Mouse (Mus musculus) embryonic facial prominence, embryonic 12.5 days (tissue): Measurements from ENCODE around the gene Kctd13. TPM values are rescaled to one million over a fixed set of nuclear protein-coding genes. Genes with fewer than 3 reads are reported as not detected.
A peak's percentile ranks its signal among the peaks of the same experiment; 100 is the strongest.
"Not testable (repeated sequence)": the region's sequence is repeated elsewhere in the genome, so short reads cannot be mapped to it uniquely, and the experiment has no call there.

ENCODE experiments used
- ATAC-seq: fragments of 200-750 bp; cut with Nextera tagmentation; 2 replicates; pipeline ENCODE4 v1.8.0; 2017; ENCODE audit not compliant: insufficient number of reproducible peaks, insufficient read depth, low FRiP score, low TSS enrichment
- H3K27ac ChIP-seq: fragments of 300-500 bp; sonication (generic); 2 replicates; pipeline ENCODE4 v1.5.1; 2016; ENCODE audit warnings: mild to moderate bottlenecking
- H3K27me3 ChIP-seq: fragments of 300-500 bp; sonication (generic); 2 replicates; pipeline ENCODE4 v1.6.1; 2016; ENCODE audit warnings: mild to moderate bottlenecking, moderate library complexity
- H3K36me3 ChIP-seq: fragments of 300-500 bp; sonication (generic); 2 replicates; pipeline ENCODE4 v1.6.1; 2016; ENCODE audit warnings: mild to moderate bottlenecking
- H3K4me1 ChIP-seq: fragments of 300-500 bp; sonication (generic); 2 replicates; pipeline ENCODE4 v1.6.1; 2016
- H3K4me2 ChIP-seq: fragments of 300-500 bp; sonication (generic); replicated peaks from 2 replicates; pipeline ENCODE4 v1.6.1; 2016; ENCODE audit warnings: mild to moderate bottlenecking, moderate library complexity
- H3K4me3 ChIP-seq: fragments of 300-500 bp; sonication (generic); 2 replicates; pipeline ENCODE4 v1.5.1; 2016; ENCODE audit warnings: mild to moderate bottlenecking
- H3K9ac ChIP-seq: fragments of 300-500 bp; sonication (generic); 2 replicates; pipeline ENCODE4 v1.6.1; 2016; ENCODE audit warnings: mild to moderate bottlenecking, moderate library complexity
- H3K9me3 ChIP-seq: fragments of 300-500 bp; sonication (generic); 2 replicates; pipeline ENCODE4 v1.6.1; 2016; ENCODE audit warnings: mild to moderate bottlenecking, moderate library complexity
- WGBS: fragments of 180-500 bp; shearing (Covaris S2); methylation state at CpG from one replicate; pipeline ENCODE4 v1.1.7; 2016; 5-methylcytosine and 5-hydroxymethylcytosine counted together
- polyA plus RNA-seq: library from polyadenylated mRNA; unstranded; fragments of >200 nt; fragmentation: Nextera tagmentation; extraction: Ambion mirVana; gene quantifications from 2 replicates; pipeline ENCODE4 v1.2.1, GENCODE M21; 2016

Kctd13 gene
- polyA plus RNA-seq: 20.6 and 25.0 TPM in 2 replicates

DNA sequence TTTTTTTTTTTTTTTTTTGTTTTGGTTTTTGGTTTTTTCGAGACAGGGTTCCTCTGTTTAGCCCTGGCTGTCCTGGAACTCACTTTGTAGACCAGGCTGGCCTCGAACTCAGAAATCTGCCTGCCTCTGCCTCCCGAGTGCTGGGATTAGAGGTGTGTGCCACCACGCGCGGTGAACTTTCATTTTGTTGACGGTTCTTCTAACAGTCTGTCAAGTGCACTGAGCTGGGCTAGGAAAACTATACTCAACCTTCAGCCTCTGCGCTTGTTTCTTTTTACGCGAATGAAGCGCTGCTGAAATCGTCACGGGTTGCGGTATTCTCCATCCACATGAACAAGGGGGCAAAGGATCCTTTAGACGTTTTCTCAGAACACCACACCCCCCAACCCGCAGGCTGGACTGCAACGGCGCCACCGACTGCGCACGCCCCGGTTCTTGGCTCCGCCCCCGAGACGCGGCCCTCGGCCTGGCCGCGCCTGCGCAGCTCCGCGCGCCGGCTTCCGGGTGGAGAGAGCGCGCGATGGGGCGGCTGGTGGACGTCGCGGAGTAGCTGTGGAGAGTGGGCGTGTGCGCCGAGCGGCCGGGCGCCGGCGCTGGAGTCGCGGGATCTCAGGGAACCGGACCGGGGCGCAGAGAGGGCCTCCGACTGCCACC, at the start of gene Kctd13:
TSS of gene Kctd13 (plus strand) at position 496 of the 654 bp plus-strand sequence.
- H3K4me1 ChIP-seq: peaks cover 11% of the 10 kb centered on the region
- H3K27ac ChIP-seq: peak within 1 kb of the TSS; percentile 73
- H3K4me3 ChIP-seq: peak within 1 kb of the TSS; percentile 63
- peak within 1 kb of the TSS; percentile 69 for H3K9ac ChIP-seq
- H3K36me3 ChIP-seq: peaks cover 16% of the 10 kb centered on the region
- H3K27me3 ChIP-seq: no peaks in the 10 kb centered on the region
- H3K9me3 ChIP-seq: no peaks in the 10 kb centered on the region
- WGBS: 6% methylated on average over 56 of the region's 56 CpGs
- peak within 1 kb of the TSS; percentile 81 for H3K4me2 ChIP-seq
- ATAC-seq: peak; percentile 96

DNA sequence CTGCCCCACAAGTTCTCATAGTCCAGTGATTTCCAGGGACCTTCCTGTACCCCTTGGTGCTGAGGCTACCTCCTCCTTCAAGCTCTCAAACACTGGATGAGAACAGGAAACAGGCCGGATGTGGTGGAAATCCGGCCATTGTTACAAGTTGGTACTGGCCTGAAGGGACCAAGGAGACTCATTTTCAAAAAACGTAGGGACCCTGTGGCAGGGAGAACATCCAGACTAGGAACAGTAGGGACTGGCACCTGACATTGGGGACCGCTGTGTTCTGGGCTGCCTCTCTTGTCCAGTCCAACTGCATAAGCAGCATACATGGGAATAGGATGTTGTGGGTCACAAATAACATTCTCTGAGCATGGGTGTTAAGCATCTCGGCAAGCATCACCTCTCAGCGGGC, 47.6 kb upstream of the Kctd13 start:
- H3K4me1 ChIP-seq: peaks cover 23% of the 10 kb centered on the region
- H3K36me3 ChIP-seq: peaks cover 45% of the 10 kb centered on the region
- H3K27me3 ChIP-seq: no peaks in the 10 kb centered on the region
- no peak overlapping the region for H3K9ac ChIP-seq
- no peaks in the 10 kb centered on the region for H3K9me3 ChIP-seq
- no peak overlapping the region; the same call in 1 of the 2 replicates for H3K4me2 ChIP-seq
- WGBS: 81% methylated on average over 6 of the region's 6 CpGs
- H3K4me3 ChIP-seq: no peak overlapping the region
- H3K27ac ChIP-seq: no peak overlapping the region
- ATAC-seq: no peak

DNA sequence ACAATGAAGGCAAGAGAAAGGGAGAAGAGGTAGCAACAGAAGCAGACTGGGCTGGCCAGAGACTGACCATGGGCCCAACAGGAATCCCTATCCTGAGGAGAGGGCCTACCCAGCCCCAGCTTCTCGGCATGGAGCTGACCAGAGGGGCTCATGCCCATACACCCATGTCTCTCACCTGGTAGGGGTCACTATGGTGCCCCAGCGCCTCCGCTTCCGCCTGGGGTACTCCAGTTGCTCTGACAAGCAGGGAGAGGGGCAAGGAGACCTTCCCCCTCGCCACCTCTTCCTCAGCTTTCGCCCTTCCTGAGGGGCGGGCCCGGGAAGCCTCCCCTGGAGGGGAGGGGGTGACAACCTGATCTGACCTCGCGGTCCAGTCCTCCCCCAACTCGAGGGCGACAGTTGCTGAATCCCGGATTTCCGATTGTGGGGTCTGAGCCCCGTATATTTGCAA, 44.9 kb upstream of the Kctd13 start:
- no peaks in the 10 kb centered on the region for H3K9me3 ChIP-seq
- ATAC-seq: no peak
- H3K27ac ChIP-seq: peak overlapping the region; percentile 93
- peaks cover 18% of the 10 kb centered on the region for H3K36me3 ChIP-seq
- under 1% methylated on average over 15 of the region's 15 CpGs for WGBS
- peaks cover 23% of the 10 kb centered on the region for H3K4me1 ChIP-seq
- H3K4me2 ChIP-seq: peak overlapping the region; percentile 84
- no peaks in the 10 kb centered on the region for H3K27me3 ChIP-seq
- peak overlapping the region; percentile 78 for H3K9ac ChIP-seq
- H3K4me3 ChIP-seq: peak overlapping the region; percentile 63

DNA sequence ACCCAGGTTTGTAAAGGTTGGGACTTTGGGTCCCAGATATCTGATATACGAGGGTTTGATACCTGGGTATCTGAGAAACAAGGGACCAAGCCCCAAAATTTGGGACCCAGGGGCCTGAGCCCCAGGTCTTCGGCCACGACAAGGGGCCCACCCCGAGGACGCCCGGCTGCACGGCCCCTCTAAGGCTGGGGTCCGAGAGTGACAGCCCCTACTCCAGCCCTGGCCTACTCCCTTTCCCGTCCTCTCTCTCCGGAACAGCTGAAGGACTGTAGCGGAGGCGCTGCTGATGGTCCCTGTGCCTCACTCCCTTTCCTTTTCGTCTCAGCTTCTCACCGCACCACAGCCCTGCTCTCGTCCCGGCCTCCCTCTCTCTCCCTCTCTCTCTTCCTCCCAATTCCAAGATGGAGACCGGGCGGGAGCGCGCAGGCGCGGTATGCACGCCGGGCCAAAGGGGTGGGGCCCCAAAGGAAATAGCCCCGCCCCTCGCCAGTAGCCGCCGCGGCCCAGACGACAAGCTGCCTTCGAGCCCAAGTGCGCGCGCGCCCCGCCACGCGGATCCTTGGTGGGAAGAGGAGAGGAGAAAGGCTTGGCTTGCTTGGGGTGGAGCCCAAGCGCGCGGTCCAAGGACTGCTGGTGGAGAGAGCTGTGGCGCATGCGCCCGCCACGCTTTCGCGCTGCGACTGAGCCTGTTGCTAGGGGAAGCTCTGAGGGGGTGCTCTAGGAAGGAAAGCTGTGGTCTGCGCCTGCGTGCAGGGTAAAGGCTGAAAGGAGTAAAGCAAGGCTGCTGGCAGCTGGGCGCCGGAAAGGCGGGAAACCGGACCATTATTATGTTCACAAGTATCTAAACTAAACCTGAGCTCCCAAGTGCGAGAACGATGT, 44.2 kb upstream of the Kctd13 start, which contains the start of gene Taok2:
TSS of gene Taok2 (minus strand) at position 418 of the 879 bp plus-strand sequence.
- ATAC-seq: peak; percentile 98
- Histone ChIP-seq H3K9ac (peak within 1 kb of the TSS; percentile 78), H3K4me3 (peak within 1 kb of the TSS; percentile 63), H3K4me1 (peaks cover 23% of the 10 kb centered on the region), H3K4me2 (peak within 1 kb of the TSS; percentile 84), H3K27me3 (no peaks in the 10 kb centered on the region), H3K36me3 (peaks cover 10% of the 10 kb centered on the region), H3K9me3 (no peaks in the 10 kb centered on the region), H3K27ac (peak within 1 kb of the TSS; percentile 93)
- under 1% methylated on average over 56 of the region's 56 CpGs for WGBS

DNA sequence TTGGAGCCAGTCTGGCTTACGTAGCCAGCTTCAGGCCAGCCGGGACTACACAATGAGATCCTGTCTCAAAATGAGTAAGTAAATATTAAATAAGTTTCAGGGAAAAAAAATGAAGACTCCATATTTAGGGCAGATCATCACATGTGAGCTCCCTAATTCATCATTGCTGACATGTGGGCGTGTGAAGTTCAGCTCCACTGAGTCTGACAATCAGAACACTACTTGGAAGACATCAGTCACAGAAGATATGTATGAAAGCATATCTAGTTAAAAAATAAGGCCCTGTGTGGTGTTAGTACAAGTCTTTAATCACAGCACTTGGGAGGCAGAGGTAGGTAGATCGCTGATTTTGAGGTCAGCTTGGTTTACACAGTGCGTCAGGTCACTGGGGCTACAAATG, 41.4 kb upstream of the Kctd13 start:
- Histone ChIP-seq H3K4me1 (peaks cover 10% of the 10 kb centered on the region), H3K27ac (no peak overlapping the region), H3K9ac (no peak overlapping the region), H3K36me3 (no peaks in the 10 kb centered on the region; the same call in 1 of the 2 replicates), H3K4me3 (no peak overlapping the region), H3K4me2 (no peak overlapping the region), H3K9me3 (no peaks in the 10 kb centered on the region), H3K27me3 (no peaks in the 10 kb centered on the region)
- 86% methylated on average over 5 of the region's 5 CpGs for WGBS
- no peak for ATAC-seq

DNA sequence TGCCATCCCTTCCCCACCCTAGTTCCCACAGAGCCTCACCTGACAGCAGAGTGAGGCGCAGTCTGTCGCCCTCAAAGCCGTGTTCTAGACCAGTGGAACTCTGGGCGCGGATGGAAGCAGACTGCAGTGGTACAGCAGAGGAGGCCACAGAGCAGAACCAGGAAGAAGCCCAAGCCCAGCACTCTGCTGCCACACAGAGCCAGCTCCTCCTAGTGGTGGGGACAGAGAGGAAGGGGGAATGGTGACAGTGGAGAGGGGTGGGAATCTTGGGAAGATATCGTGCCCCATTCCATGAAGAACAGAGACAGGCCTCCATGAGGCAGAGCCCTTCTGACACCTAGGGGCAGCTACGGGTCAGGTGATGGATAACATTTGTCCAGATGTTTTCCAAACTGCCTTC, 39.8 kb upstream of the Kctd13 start:
- Histone ChIP-seq H3K9ac (no peak overlapping the region), H3K36me3 (no peaks in the 10 kb centered on the region; the same call in 1 of the 2 replicates), H3K27ac (no peak overlapping the region), H3K4me1 (no peaks in the 10 kb centered on the region), H3K4me3 (no peak overlapping the region), H3K27me3 (no peaks in the 10 kb centered on the region), H3K4me2 (no peak overlapping the region), H3K9me3 (no peaks in the 10 kb centered on the region)
- WGBS: 47% methylated on average over 7 of the region's 7 CpGs
- no peak for ATAC-seq

DNA sequence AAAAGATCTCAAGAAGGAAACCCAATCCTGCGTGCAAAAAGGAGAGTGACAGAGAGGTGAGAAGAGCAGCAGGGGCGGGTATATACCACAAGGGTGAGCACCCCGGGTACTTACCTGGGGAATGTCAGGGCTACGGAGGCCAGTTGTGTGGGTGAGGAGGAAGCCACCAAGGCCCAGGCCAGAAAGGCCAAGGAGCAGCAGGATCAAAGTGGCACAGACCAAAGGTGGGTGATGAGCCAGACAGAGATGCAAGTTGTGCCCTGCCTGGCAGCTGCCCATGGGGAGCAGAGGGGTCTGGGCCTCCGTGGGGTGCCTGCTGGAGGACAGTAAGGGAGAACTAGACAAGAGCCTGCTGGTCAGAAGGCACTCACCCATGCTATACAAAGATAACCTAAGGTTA, 31.8 kb upstream of the Kctd13 start:
- 87% methylated on average over 5 of the region's 5 CpGs for WGBS
- Histone ChIP-seq H3K4me3 (no peak overlapping the region), H3K36me3 (no peaks in the 10 kb centered on the region), H3K27ac (no peak overlapping the region), H3K4me2 (no peak overlapping the region), H3K27me3 (no peaks in the 10 kb centered on the region), H3K9ac (no peak overlapping the region), H3K9me3 (no peaks in the 10 kb centered on the region), H3K4me1 (peaks cover 6% of the 10 kb centered on the region)
- ATAC-seq: no peak

DNA sequence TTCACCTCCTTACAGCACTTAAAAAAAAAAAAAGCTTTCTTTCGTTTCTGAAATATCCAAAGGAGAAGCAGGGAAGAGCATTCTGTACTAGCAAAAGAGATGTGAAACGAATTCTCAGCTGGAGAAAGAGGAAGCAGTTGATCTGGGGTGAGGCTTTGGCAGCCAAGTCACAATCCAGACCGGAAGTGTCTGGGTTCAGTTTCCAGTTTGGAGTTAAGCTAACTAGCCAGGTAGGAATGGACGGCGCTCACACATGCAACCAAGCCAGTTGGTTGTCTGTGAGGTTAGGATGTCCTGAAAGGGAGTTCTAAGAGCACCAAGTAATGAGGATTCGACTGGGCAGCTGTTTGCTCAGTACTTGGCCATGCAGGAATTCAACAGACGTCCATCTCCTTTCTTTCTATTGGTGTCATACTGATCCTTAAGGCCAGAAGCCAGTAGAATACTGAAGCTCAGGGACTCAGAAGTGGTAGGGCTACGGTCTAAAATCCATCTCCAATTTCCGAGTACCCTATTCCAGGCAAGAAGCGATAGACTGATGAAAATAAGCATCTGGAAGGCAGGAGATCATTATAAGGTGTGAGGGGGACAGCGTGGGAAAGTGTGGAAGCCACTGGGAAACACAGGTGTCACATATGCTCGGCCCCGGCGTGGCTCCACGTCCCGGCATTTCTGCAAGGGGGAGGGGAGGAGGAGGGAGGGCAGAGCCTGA, 31.1 kb upstream of the Kctd13 start:
- no peak for ATAC-seq
- Histone ChIP-seq H3K27me3 (no peaks in the 10 kb centered on the region), H3K27ac (peak overlapping the region; percentile 61; the same call in 1 of the 2 replicates), H3K9ac (peak overlapping the region; percentile 69), H3K4me3 (peak overlapping the region; percentile 59), H3K4me2 (peak overlapping the region; percentile 77), H3K9me3 (no peaks in the 10 kb centered on the region), H3K4me1 (peaks cover 6% of the 10 kb centered on the region), H3K36me3 (no peaks in the 10 kb centered on the region)
- 23% methylated on average over 16 of the region's 16 CpGs for WGBS

DNA sequence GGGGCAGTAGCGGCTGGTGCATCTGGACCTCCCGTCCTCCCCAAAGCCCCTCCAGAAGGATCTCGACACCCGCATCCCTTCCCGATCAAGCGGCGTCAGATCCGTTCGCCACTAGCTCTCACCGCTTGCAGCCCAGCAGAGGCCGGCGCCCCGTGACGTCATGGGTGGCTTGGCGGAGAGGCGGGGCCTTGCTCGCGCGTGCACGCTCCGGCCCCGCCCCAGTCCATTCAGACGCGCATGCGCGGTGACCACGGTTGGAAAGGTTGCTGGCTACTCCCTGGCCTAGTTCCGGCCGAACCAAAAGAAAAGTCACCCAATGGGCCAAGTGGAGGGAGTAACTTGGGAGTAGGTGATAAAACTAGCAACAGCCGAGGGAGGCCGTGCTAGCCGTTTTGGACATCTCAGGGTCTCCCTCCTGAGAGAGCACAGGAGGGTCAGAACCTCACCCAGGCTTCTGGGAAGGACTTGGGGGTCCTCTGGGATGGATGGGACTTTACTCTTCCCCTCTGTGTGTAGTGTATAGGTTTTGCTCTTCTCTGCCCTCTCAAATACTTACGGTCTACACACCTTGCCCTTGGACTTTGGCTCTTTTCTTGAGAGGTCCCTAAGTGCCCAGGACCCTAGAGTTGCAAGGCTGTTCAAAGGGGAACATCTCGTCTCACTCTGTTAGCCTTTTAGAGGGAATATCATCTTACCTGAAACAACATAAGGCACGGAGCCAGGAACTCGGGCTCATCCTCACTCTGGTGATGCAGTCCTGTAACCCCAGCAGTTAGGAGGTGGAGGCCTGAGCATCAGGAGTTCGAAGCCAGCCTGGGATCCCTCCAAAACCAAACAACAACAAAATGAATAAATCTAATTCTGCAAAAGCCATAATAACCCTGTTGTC, 30.3 kb upstream of the Kctd13 start:
- Histone ChIP-seq H3K36me3 (no peaks in the 10 kb centered on the region), H3K27me3 (no peaks in the 10 kb centered on the region), H3K4me3 (peak overlapping the region; percentile 59), H3K9ac (peak overlapping the region; percentile 69), H3K9me3 (no peaks in the 10 kb centered on the region), H3K4me1 (peaks cover 6% of the 10 kb centered on the region), H3K27ac (peak overlapping the region; percentile 61; the same call in 1 of the 2 replicates), H3K4me2 (peak overlapping the region; percentile 77)
- 13% methylated on average over 37 of the region's 37 CpGs for WGBS
- ATAC-seq: peak; percentile 92

DNA sequence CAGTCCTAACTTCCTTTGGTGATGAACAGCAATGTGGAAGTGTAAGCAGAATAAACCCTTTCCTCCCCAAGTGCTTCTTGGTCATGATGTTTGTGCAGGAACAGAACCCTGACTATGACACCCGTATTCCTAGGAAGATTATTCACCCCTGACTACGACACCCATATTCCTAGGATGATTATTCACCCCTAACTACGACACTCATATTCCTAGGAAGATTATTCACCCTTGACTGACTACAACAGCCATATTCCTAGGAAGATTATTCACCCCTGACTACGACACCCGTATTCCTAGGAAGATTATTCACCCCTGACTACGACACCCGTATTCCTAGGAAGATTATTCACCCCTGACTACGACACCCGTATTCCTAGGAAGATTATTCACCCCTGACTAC, 28.9 kb upstream of the Kctd13 start:
- not testable (repeated sequence) for H3K9ac ChIP-seq, H3K4me1 ChIP-seq, ATAC-seq, H3K4me2 ChIP-seq, H3K27ac ChIP-seq, H3K4me3 ChIP-seq, H3K9me3 ChIP-seq, H3K27me3 ChIP-seq, H3K36me3 ChIP-seq
- 94% methylated on average over 8 of the region's 9 CpGs for WGBS
